Mouse (Mus musculus): ENCODE results near the gene Glycam1. TPM values are rescaled to one million over a fixed set of nuclear protein-coding genes. Genes with fewer than 3 reads are reported as not detected.

Glycam1 gene
- polyA plus RNA-seq, 1 experiment from 2014 or later, result not detected

GRCm38 (mm10) chr15:103537011-103537821 lies 27.7 kb downstream of the Glycam1 start:
- peaks cover 21% of the 10 kb centered on the region; the same call in 1 of the 2 replicates for H3K27me3 ChIP-seq (replicated peaks)
- WGBS, result 2% methylated on average over 37 of the region's 37 CpGs

GRCm38 (mm10) chr15:103536456-103536855 lies 28.4 kb downstream of the Glycam1 start:
- Histone ChIP-seq H3K27me3 (replicated peaks) (peaks cover 21% of the 10 kb centered on the region; the same call in 1 of the 2 replicates), H3K36me3 (no peaks in the 10 kb centered on the region), H3K4me1 (peaks cover 10% of the 10 kb centered on the region; the same call in 1 of the 2 replicates), H3K4me2 (peak overlapping the region; percentile 97), H3K4me3 (replicated peaks) (0 out of 2 replicates have a peak overlapping the region, but pooled peaks have one; percentile 63), H3K9me3 (no peaks in the 10 kb centered on the region), H3K9ac (no peak overlapping the region), H3K27ac (no peak overlapping the region)
- ATAC-seq (ENCODE audit: insufficient read depth, low FRiP score, low read depth), result no peak
- 39% methylated on average over 2 of the region's 2 CpGs for WGBS

More at GRCm38 (mm10) chr15:103537011-103537821, 27.7 kb downstream of the Glycam1 start:
- H3K4me1 ChIP-seq, result peaks cover 10% of the 10 kb centered on the region; the same call in 1 of the 2 replicates
- peak; percentile 37; the same call in 1 of the 2 replicates for ATAC-seq (ENCODE audit: insufficient read depth, low FRiP score, low read depth)
- H3K4me3 ChIP-seq (replicated peaks), result peak overlapping the region; percentile 63
- H3K9me3 ChIP-seq, result no peaks in the 10 kb centered on the region
- H3K36me3 ChIP-seq, result no peaks in the 10 kb centered on the region
- H3K27ac ChIP-seq, result peak overlapping the region; percentile 16; the same call in 1 of the 2 replicates
- H3K4me2 ChIP-seq, result peak overlapping the region; percentile 97
- peak overlapping the region; percentile 49 for H3K9ac ChIP-seq

- peaks cover 10% of the 10 kb centered on the region; the same call in 1 of the 2 replicates for H3K4me1 ChIP-seq
- ATAC-seq (ENCODE audit: insufficient read depth, low FRiP score, low read depth), result no peak
- H3K4me2 ChIP-seq, result no peak overlapping the region
- no peak overlapping the region for H3K4me3 ChIP-seq (replicated peaks)
- H3K27ac ChIP-seq, result no peak overlapping the region
- peaks cover 21% of the 10 kb centered on the region; the same call in 1 of the 2 replicates for H3K27me3 ChIP-seq (replicated peaks)
- WGBS, result 64% methylated on average over 1 of the region's 1 CpGs
- no peaks in the 10 kb centered on the region for H3K36me3 ChIP-seq
- H3K9me3 ChIP-seq, result no peaks in the 10 kb centered on the region
- no peak overlapping the region for H3K9ac ChIP-seq
These were observed 29.1 kb downstream of the Glycam1 start for GRCm38 (mm10) chr15:103535786-103536185.

GRCm38 (mm10) chr15:103535030-103535429 lies 29.9 kb downstream of the Glycam1 start:
- 84% methylated on average over 2 of the region's 2 CpGs for WGBS
- Histone ChIP-seq H3K9me3 (no peaks in the 10 kb centered on the region), H3K4me2 (no peak overlapping the region), H3K4me1 (peaks cover 10% of the 10 kb centered on the region; the same call in 1 of the 2 replicates), H3K27me3 (replicated peaks) (peaks cover 21% of the 10 kb centered on the region; the same call in 1 of the 2 replicates), H3K27ac (no peak overlapping the region), H3K36me3 (no peaks in the 10 kb centered on the region), H3K4me3 (replicated peaks) (no peak overlapping the region), H3K9ac (no peak overlapping the region)
- no peak for ATAC-seq (ENCODE audit: insufficient read depth, low FRiP score, low read depth)

- WGBS, result 79% methylated on average over 7 of the region's 7 CpGs
These were observed 30.7 kb downstream of the Glycam1 start for GRCm38 (mm10) chr15:103534054-103534620.

GRCm38 (mm10) chr15:103530372-103530771 lies 34.5 kb downstream of the Glycam1 start:
- H3K27me3 ChIP-seq (replicated peaks), result peaks cover 3% of the 10 kb centered on the region; the same call in 1 of the 2 replicates
- no peaks in the 10 kb centered on the region for H3K36me3 ChIP-seq
- H3K9ac ChIP-seq, result no peak overlapping the region
- no peaks in the 10 kb centered on the region for H3K9me3 ChIP-seq
- no peaks in the 10 kb centered on the region for H3K4me1 ChIP-seq
- peak; percentile 77 for ATAC-seq (ENCODE audit: insufficient read depth, low FRiP score, low read depth)
- WGBS, result 8% methylated on average over 5 of the region's 5 CpGs
- no peak overlapping the region for H3K27ac ChIP-seq
- H3K4me3 ChIP-seq (replicated peaks), result no peak overlapping the region
- H3K4me2 ChIP-seq, result no peak overlapping the region

More at GRCm38 (mm10) chr15:103534054-103534620, 30.7 kb downstream of the Glycam1 start:
- H3K27ac ChIP-seq, result no peak overlapping the region
- H3K27me3 ChIP-seq (replicated peaks), result peaks cover 21% of the 10 kb centered on the region; the same call in 1 of the 2 replicates
- no peaks in the 10 kb centered on the region for H3K36me3 ChIP-seq
- no peak overlapping the region for H3K4me3 ChIP-seq (replicated peaks)
- no peaks in the 10 kb centered on the region for H3K9me3 ChIP-seq
- peaks cover 10% of the 10 kb centered on the region; the same call in 1 of the 2 replicates for H3K4me1 ChIP-seq
- H3K4me2 ChIP-seq, result no peak overlapping the region
- H3K9ac ChIP-seq, result no peak overlapping the region
- no peak for ATAC-seq (ENCODE audit: insufficient read depth, low FRiP score, low read depth)

- H3K4me3 ChIP-seq (replicated peaks), result no peak overlapping the region
- H3K27ac ChIP-seq, result no peak overlapping the region
- WGBS, result 71% methylated on average over 3 of the region's 3 CpGs
- H3K27me3 ChIP-seq (replicated peaks), result no peaks in the 10 kb centered on the region
- peaks cover 4% of the 10 kb centered on the region; the same call in 1 of the 2 replicates for H3K4me1 ChIP-seq
- no peak overlapping the region for H3K9ac ChIP-seq
- ATAC-seq (ENCODE audit: insufficient read depth, low FRiP score, low read depth), result no peak
- H3K9me3 ChIP-seq, result no peaks in the 10 kb centered on the region
- H3K36me3 ChIP-seq, result no peaks in the 10 kb centered on the region
- no peak overlapping the region for H3K4me2 ChIP-seq
These were observed 41.7 kb downstream of the Glycam1 start for GRCm38 (mm10) chr15:103523156-103523555.

- Histone ChIP-seq H3K9me3 (no peaks in the 10 kb centered on the region), H3K36me3 (no peaks in the 10 kb centered on the region), H3K27ac (no peak overlapping the region), H3K4me1 (peaks cover 4% of the 10 kb centered on the region; the same call in 1 of the 2 replicates), H3K4me3 (replicated peaks) (no peak overlapping the region), H3K4me2 (no peak overlapping the region), H3K9ac (no peak overlapping the region), H3K27me3 (replicated peaks) (no peaks in the 10 kb centered on the region)
- 60% methylated on average over 3 of the region's 3 CpGs for WGBS
- ATAC-seq (ENCODE audit: insufficient read depth, low FRiP score, low read depth), result no peak
These were observed 42.3 kb downstream of the Glycam1 start for GRCm38 (mm10) chr15:103522458-103523099.

- no peak for ATAC-seq (ENCODE audit: insufficient read depth, low FRiP score, low read depth)
- H3K27me3 ChIP-seq (replicated peaks), result no peaks in the 10 kb centered on the region
- peaks cover 10% of the 10 kb centered on the region for H3K4me1 ChIP-seq
- H3K4me3 ChIP-seq (replicated peaks), result no peak overlapping the region
- no peaks in the 10 kb centered on the region for H3K36me3 ChIP-seq
- no peak overlapping the region for H3K4me2 ChIP-seq
- H3K27ac ChIP-seq, result no peak overlapping the region
- WGBS, result 34% methylated on average over 4 of the region's 4 CpGs
- no peaks in the 10 kb centered on the region for H3K9me3 ChIP-seq
- no peak overlapping the region for H3K9ac ChIP-seq
These were observed 45.2 kb downstream of the Glycam1 start for GRCm38 (mm10) chr15:103519386-103520378.

GRCm38 (mm10) chr15:103518600-103519385 lies 46.1 kb downstream of the Glycam1 start:
- H3K27ac ChIP-seq, result no peak overlapping the region
- no peak for ATAC-seq (ENCODE audit: insufficient read depth, low FRiP score, low read depth)

More at GRCm38 (mm10) chr15:103518600-103519385, 46.1 kb downstream of the Glycam1 start:
- no peaks in the 10 kb centered on the region for H3K36me3 ChIP-seq
- H3K27me3 ChIP-seq (replicated peaks), result no peaks in the 10 kb centered on the region
- H3K9ac ChIP-seq, result no peak overlapping the region
- no peak overlapping the region for H3K4me3 ChIP-seq (replicated peaks)
- H3K4me2 ChIP-seq, result no peak overlapping the region
- WGBS, result 21% methylated on average over 5 of the region's 5 CpGs
- H3K9me3 ChIP-seq, result no peaks in the 10 kb centered on the region
- H3K4me1 ChIP-seq, result peaks cover 16% of the 10 kb centered on the region

Data from stomach, embryonic 15.5 days (tissue).